Mouse (Mus musculus) urinary bladder, adult 2 months (tissue): Measurements from ENCODE around the gene Bex1. TPM values are rescaled to one million over a fixed set of nuclear protein-coding genes. Genes with fewer than 3 reads are reported as not detected.
A peak's percentile ranks its signal among the peaks of the same experiment; 100 is the strongest.

ENCODE experiments used
- DNase-seq: peaks from one replicate; pipeline ENCODE4 v3.0.0; 2022; ENCODE audit warnings: low spot score
- polyA plus RNA-seq: library from polyadenylated mRNA; depleted of rRNA; stranded (reverse); fragments of >200 nt; gene quantifications from 2 replicates; pipeline ENCODE4 v1.2.3, GENCODE M21; 2012; rRNA removed

The Bex1 gene
- polyA plus RNA-seq, 1 experiment: 2.8 TPM

GRCm38 (mm10) chrX:136172118-136172551 is 43.2 kb downstream of the Bex1 start, which contains the start of gene Tceal8:
TSS of gene Tceal8 (minus strand) at chrX:136172342.
- peak; percentile 30 for DNase-seq

GRCm38 (mm10) chrX:136171189-136172117 is 43.9 kb downstream of the Bex1 start:
- peak; percentile 24 for DNase-seq

GRCm38 (mm10) chrX:136170625-136171024 is 44.7 kb downstream of the Bex1 start:
- no peak for DNase-seq

Other genes with a start within 250 kb of the Bex1 start
- 6.0 and 10.1 TPM in 2 replicates for gene Arxes2, start 221.7 kb downstream of the Bex1 start, polyA plus RNA-seq
- 0.99 and 1.3 TPM in 2 replicates for gene Arxes1, start 182.1 kb downstream of the Bex1 start, polyA plus RNA-seq
- gene Bex2, start 147.3 kb downstream of the Bex1 start, polyA plus RNA-seq: 1.2 and 1.4 TPM in 2 replicates
- gene Nxf3, start 130.3 kb downstream of the Bex1 start, polyA plus RNA-seq: 0.04 and 0.08 TPM in 2 replicates
- gene Bex4, start 76.5 kb downstream of the Bex1 start, polyA plus RNA-seq: 4.7 and 6.3 TPM in 2 replicates
- gene Tceal8, start 43.2 kb downstream of the Bex1 start, polyA plus RNA-seq: 70.1 and 78.1 TPM in 2 replicates
- 4.2 and 4.3 TPM in 2 replicates for gene Tceal5, start 11.6 kb downstream of the Bex1 start, polyA plus RNA-seq
- not detected in 2 replicates for gene Tceal7, start 734 bp downstream of the Bex1 start, polyA plus RNA-seq
- gene Tceal9, start 29.6 kb upstream of the Bex1 start, polyA plus RNA-seq: 165 TPM in 2 replicates
- 90.1 and 103 TPM in 2 replicates for gene Bex3, start 54.7 kb upstream of the Bex1 start, polyA plus RNA-seq